Mouse (Mus musculus): ENCODE results near the gene Drd4. TPM values are rescaled to one million over a fixed set of nuclear protein-coding genes. Genes with fewer than 3 reads are reported as not detected.

Drd4 gene
- polyA plus RNA-seq, 1 experiment from 2014 or later: 1.0 TPM

- peak overlapping the region; percentile 38 for H3K4me3 ChIP-seq (ENCODE audit: low read depth, low read length)
- peak; percentile 28 for TF ChIP-seq CTCF (IDR thresholded peaks at IDR 0.05; ENCODE audit: low read depth)
- H3K27me3 ChIP-seq (ENCODE audit: insufficient read depth, low read length): peaks cover 50% of the 10 kb centered on the region
- under 1% methylated on average over 53 of the region's 53 CpGs for WGBS
- peak overlapping the region; percentile 56 for H3K9ac ChIP-seq
- DNase-seq (peak; percentile 79), ATAC-seq (ENCODE audit: insufficient read depth) (peak; percentile 46; the same call in 1 of the 2 replicates)
- H3K36me3 ChIP-seq (ENCODE audit: insufficient read depth): peaks cover 19% of the 10 kb centered on the region; the same call in 1 of the 2 replicates
- H3K9me3 ChIP-seq (ENCODE audit: low read depth, low read length): no peaks in the 10 kb centered on the region
- peak overlapping the region; percentile 77 for H3K4me2 ChIP-seq
- peaks cover 11% of the 10 kb centered on the region for H3K4me1 ChIP-seq (ENCODE audit: insufficient read depth)
- H3K27ac ChIP-seq (ENCODE audit: low read depth): no peak overlapping the region
These were observed 2.2 kb downstream of the Drd4 start for GRCm38 (mm10) chr7:141293852-141294471.

DNA sequence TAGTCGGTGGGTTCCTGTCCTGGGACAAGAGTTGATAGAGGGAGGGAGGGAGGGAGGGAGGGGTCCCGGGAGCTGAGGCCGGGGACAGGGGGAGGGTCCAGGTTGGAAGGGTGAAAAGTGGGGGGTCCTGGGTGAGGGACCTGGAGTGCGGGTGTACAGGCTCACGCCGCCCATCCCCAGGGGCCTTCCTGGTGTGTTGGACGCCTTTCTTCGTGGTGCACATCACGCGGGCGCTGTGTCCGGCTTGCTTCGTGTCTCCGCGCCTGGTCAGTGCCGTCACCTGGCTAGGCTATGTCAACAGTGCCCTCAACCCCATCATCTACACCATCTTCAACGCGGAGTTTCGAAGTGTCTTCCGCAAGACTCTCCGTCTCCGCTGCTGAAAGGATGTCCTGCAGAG lies 2.7 kb downstream of the Drd4 start:
- H3K4me2 ChIP-seq: peak overlapping the region; percentile 77
- no peak for TF ChIP-seq CTCF (IDR thresholded peaks at IDR 0.05; ENCODE audit: low read depth)
- peak overlapping the region; percentile 56; the same call in 1 of the 2 replicates for H3K9ac ChIP-seq
- no peak overlapping the region for H3K27ac ChIP-seq (ENCODE audit: low read depth)
- WGBS: 5% methylated on average over 22 of the region's 22 CpGs
- peaks cover 50% of the 10 kb centered on the region for H3K27me3 ChIP-seq (ENCODE audit: insufficient read depth, low read length)
- no peaks in the 10 kb centered on the region for H3K9me3 ChIP-seq (ENCODE audit: low read depth, low read length)
- no peak for ATAC-seq (ENCODE audit: insufficient read depth)
- H3K36me3 ChIP-seq (ENCODE audit: insufficient read depth): peaks cover 24% of the 10 kb centered on the region
- no peak for DNase-seq
- peak overlapping the region; percentile 38 for H3K4me3 ChIP-seq (ENCODE audit: low read depth, low read length)
- H3K4me1 ChIP-seq (ENCODE audit: insufficient read depth): peaks cover 11% of the 10 kb centered on the region

DNA sequence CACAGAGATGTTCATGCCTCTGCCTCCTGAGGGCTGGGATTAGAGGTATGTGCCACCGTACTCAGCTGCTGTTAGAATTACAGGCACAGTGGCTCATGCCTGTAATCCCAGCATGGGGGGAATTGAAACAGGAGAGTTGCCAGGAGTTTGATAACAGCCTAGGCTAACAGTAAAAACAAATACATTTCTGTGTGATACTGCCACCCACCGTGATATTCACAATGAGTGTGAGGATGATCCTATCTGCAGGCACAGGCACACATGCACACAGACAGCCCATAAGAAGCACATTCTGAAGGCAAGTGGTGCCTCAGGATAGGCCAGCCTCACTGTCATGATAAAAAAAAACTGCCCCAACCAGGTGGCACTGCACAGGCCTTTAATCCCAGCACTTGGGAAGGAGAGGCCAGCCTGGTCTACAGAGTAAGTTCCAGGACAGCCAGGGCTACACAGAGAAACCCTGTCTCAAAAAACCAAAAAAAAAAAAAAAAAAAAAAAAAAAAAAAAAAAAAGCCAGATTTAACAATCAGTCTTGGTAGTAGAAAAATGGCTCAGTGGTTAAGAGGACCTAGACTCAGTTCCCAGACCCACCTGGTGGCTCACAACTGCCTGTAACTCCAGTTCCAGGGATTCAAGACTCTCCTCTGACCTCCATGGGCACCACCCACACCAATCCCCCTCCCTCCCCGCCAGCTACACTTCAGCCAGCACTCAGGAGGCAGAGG lies 6.3 kb downstream of the Drd4 start:
- ATAC-seq (ENCODE audit: insufficient read depth) (no peak), DNase-seq (no peak)
- Histone ChIP-seq H3K27ac (ENCODE audit: low read depth) (no peak overlapping the region), H3K4me2 (no peak overlapping the region), H3K9ac (no peak overlapping the region; the same call in 1 of the 2 replicates), H3K4me3 (ENCODE audit: low read depth, low read length) (no peak overlapping the region), H3K9me3 (ENCODE audit: low read depth, low read length) (no peaks in the 10 kb centered on the region), H3K36me3 (ENCODE audit: insufficient read depth) (peaks cover 59% of the 10 kb centered on the region), H3K27me3 (ENCODE audit: insufficient read depth, low read length) (peaks cover 24% of the 10 kb centered on the region), H3K4me1 (ENCODE audit: insufficient read depth) (peaks cover 8% of the 10 kb centered on the region; the same call in 1 of the 2 replicates)
- TF ChIP-seq CTCF (IDR thresholded peaks at IDR 0.05; ENCODE audit: low read depth): no peak
- WGBS: 74% methylated on average over 3 of the region's 3 CpGs

GRCm38 (mm10) chr7:141299175-141299574 lies 7.4 kb downstream of the Drd4 start:
- Histone ChIP-seq H3K36me3 (ENCODE audit: insufficient read depth) (peaks cover 70% of the 10 kb centered on the region), H3K4me1 (ENCODE audit: insufficient read depth) (peaks cover 3% of the 10 kb centered on the region; the same call in 1 of the 2 replicates), H3K9ac (no peak overlapping the region), H3K4me3 (ENCODE audit: low read depth, low read length) (no peak overlapping the region), H3K4me2 (no peak overlapping the region), H3K27ac (ENCODE audit: low read depth) (no peak overlapping the region), H3K27me3 (ENCODE audit: insufficient read depth, low read length) (peaks cover 13% of the 10 kb centered on the region), H3K9me3 (ENCODE audit: low read depth, low read length) (no peaks in the 10 kb centered on the region)
- DNase-seq (no peak), ATAC-seq (ENCODE audit: insufficient read depth) (no peak)
- TF ChIP-seq CTCF (IDR thresholded peaks at IDR 0.05; ENCODE audit: low read depth): no peak
- WGBS: 94% methylated on average over 8 of the region's 8 CpGs

DNA sequence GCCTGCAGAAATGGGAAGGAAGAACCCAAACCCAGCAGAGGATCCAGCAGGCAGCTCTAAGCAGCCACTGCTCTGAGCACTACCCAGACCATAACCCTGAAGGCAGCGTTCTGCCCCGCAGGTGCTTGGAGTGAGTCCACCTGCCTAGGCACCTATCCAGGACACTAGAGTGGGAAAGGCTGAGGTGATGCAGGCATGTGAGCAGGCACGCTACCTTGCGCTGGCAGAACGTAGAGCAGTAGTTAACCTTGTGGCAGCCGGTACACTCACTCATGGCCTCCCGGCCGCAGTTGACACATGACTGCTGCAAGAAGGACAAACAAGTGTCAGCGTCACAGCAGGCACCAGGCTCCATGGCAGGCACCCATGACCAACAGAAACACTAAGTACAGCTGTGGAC lies 9.6 kb downstream of the Drd4 start:
- Histone ChIP-seq H3K36me3 (ENCODE audit: insufficient read depth) (peaks cover 91% of the 10 kb centered on the region), H3K4me1 (ENCODE audit: insufficient read depth) (no peaks in the 10 kb centered on the region), H3K4me3 (ENCODE audit: low read depth, low read length) (no peak overlapping the region), H3K27ac (ENCODE audit: low read depth) (no peak overlapping the region), H3K9me3 (ENCODE audit: low read depth, low read length) (no peaks in the 10 kb centered on the region), H3K9ac (no peak overlapping the region), H3K4me2 (no peak overlapping the region), H3K27me3 (ENCODE audit: insufficient read depth, low read length) (no peaks in the 10 kb centered on the region)
- TF ChIP-seq CTCF (IDR thresholded peaks at IDR 0.05; ENCODE audit: low read depth): no peak
- DNase-seq (no peak), ATAC-seq (ENCODE audit: insufficient read depth) (no peak)
- WGBS: 94% methylated on average over 9 of the region's 9 CpGs

DNA sequence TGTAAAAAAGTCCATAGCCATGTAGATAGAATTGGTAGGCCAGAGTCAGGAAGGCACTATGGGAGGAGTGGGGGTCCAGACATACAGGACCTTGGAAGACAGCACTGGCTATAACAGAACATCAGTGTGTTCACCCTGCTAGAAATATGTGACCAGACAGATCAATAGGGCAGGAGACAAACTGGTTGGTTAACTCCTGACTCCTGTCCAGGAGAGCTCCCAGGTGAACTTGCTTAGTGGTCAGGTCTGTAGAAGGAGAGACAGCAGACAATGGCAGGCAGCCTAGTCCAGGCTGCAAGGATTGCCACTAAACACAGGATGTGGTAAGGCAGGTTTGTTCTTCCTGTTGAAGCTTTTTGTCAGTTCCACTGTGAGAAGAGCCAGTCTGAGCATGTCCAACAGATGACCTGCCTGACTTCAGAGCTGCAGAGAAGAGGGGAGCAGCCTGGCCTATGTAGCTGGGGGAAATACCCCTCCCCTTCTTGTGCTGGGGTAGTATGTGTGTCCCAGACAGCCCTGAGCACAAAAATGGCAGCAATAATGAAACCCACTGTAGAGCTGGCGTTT lies 11.0 kb downstream of the Drd4 start:
- Histone ChIP-seq H3K27ac (ENCODE audit: low read depth) (no peak overlapping the region), H3K4me3 (ENCODE audit: low read depth, low read length) (no peak overlapping the region), H3K36me3 (ENCODE audit: insufficient read depth) (peaks cover 92% of the 10 kb centered on the region), H3K4me1 (ENCODE audit: insufficient read depth) (no peaks in the 10 kb centered on the region), H3K9ac (no peak overlapping the region), H3K4me2 (no peak overlapping the region), H3K9me3 (ENCODE audit: low read depth, low read length) (no peaks in the 10 kb centered on the region), H3K27me3 (ENCODE audit: insufficient read depth, low read length) (no peaks in the 10 kb centered on the region)
- WGBS: 77% methylated on average over 1 of the region's 1 CpGs
- ATAC-seq (ENCODE audit: insufficient read depth) (no peak), DNase-seq (no peak)
- TF ChIP-seq CTCF (IDR thresholded peaks at IDR 0.05; ENCODE audit: low read depth): no peak

DNA sequence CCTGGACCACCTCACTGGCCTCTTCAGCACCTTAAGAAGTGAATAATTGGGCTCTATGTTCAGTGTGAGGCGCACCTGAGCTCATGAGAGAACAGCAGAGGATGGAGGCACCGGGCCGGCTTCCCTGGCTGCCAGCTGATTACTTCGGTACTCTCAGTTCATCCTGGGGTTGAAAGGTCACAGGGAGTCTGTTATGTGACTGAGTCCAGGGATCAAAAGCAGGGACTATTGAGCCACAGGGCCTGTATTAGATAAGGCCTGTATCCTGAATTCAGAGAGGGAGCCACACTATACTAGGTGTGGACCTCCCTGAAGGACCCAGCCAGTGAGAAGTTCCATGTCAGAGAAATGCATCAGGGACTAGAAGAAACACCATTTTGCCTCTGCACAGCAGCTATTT lies 12.7 kb downstream of the Drd4 start:
- Histone ChIP-seq H3K27ac (ENCODE audit: low read depth) (no peak overlapping the region), H3K4me3 (ENCODE audit: low read depth, low read length) (no peak overlapping the region), H3K36me3 (ENCODE audit: insufficient read depth) (peaks cover 97% of the 10 kb centered on the region), H3K4me1 (ENCODE audit: insufficient read depth) (no peaks in the 10 kb centered on the region), H3K4me2 (no peak overlapping the region), H3K9ac (no peak overlapping the region), H3K9me3 (ENCODE audit: low read depth, low read length) (no peaks in the 10 kb centered on the region), H3K27me3 (ENCODE audit: insufficient read depth, low read length) (no peaks in the 10 kb centered on the region)
- ATAC-seq (ENCODE audit: insufficient read depth) (no peak), DNase-seq (no peak)
- WGBS: 86% methylated on average over 4 of the region's 4 CpGs
- no peak for TF ChIP-seq CTCF (IDR thresholded peaks at IDR 0.05; ENCODE audit: low read depth)
